Mouse (Mus musculus) left cerebral cortex, postnatal 25 days (tissue): ENCODE results near the gene S100a3. TPM values are rescaled to one million over a fixed set of nuclear protein-coding genes. Genes with fewer than 3 reads are reported as not detected.

Experiments
- DNase-seq, 2 experiments: peaks; one replicate each; pipeline ENCODE4 v3.0.0; 2022; ENCODE audit warnings: low spot score in 2 of 2, mixed read lengths in 1 of 2
- intact Hi-C: fragments of 180-260 bp; cut with DNase I; formaldehyde crosslinking; loops from one replicate; pipeline ENCODE4 v1.15.1; 2025
- total RNA-seq, 2 experiments: library from RNA; stranded (reverse); gene quantifications; 2 replicates each; pipeline ENCODE4 v1.2.3; 2021

Gene S100a3
- total RNA-seq, 2 experiments from 2014 or later: 1.1 to 1.4 TPM

GRCm38 (mm10) chr3:90649832-90650231, 89.5 kb downstream of the S100a3 start:
- intact Hi-C loops: loop anchor here (1.0 to 10.0 kb wide), 3 partner anchors 65 to 235 kb away; partner anchors contain the start of gene Chtop
- DNase-seq: peak in 1 of 2 experiments; percentile 78

Other genes starting within 250 kb of the S100a3 start
- 1 to 10 TPM; 7.2 to 8.1 TPM for gene Slc27a3, start 170.6 kb upstream of the S100a3 start, total RNA-seq
- gene Ints3, start 127.0 kb upstream of the S100a3 start, total RNA-seq: 10 to 100 TPM; 64.3 to 70.2 TPM
- 1 to 10 TPM; 3.0 to 3.1 TPM for gene Npr1, start 94.7 kb upstream of the S100a3 start, total RNA-seq
- gene Ilf2, start 84.5 kb upstream of the S100a3 start, total RNA-seq: 10 to 100 TPM; 81.2 to 84.6 TPM
- 10 to 100 TPM; 46.6 to 52.8 TPM for gene Snapin, start 69.5 kb upstream of the S100a3 start, total RNA-seq
- 100 to 1,000 TPM; 177 to 179 TPM for gene Chtop, start 51.1 kb upstream of the S100a3 start, total RNA-seq
- gene S100a1, start 46.2 kb upstream of the S100a3 start, total RNA-seq: 100 to 1,000 TPM; 113 to 116 TPM
- gene S100a13, start 46.1 kb upstream of the S100a3 start, total RNA-seq: 10 to 100 TPM; 17.0 to 21.1 TPM
- gene S100a14, start 33.7 kb upstream of the S100a3 start, total RNA-seq: under 1 TPM; 0.50 to 0.71 TPM
- 10 to 100 TPM; 73.7 to 82.8 TPM for gene S100a16, start 23.3 kb upstream of the S100a3 start, total RNA-seq
- gene S100a2, start 29.7 kb downstream of the S100a3 start, total RNA-seq: not detected
- not detected for gene Gm42674, start 41.3 kb downstream of the S100a3 start, total RNA-seq
- gene S100a4, start 43.2 kb downstream of the S100a3 start, total RNA-seq: 1 to 10 TPM; 3.6 to 7.5 TPM
- gene S100a5, start 47.9 kb downstream of the S100a3 start, total RNA-seq: not detected
- gene S100a6, start 52.3 kb downstream of the S100a3 start, total RNA-seq: 10 to 100 TPM; 24.6 to 31.1 TPM
- under 1 TPM; 0.69 to 0.94 TPM for gene S100a7a, start 93.4 kb downstream of the S100a3 start, total RNA-seq
- gene S100a8, start 108.4 kb downstream of the S100a3 start, total RNA-seq: not detected
- gene S100a9, start 135.1 kb downstream of the S100a3 start, total RNA-seq: not detected
- gene Pglyrp4, start 166.3 kb downstream of the S100a3 start, total RNA-seq: not detected
- gene Gm5849, start 217.3 kb downstream of the S100a3 start, total RNA-seq: not detected